Mouse (Mus musculus) urinary bladder, postnatal 36 days (tissue): ENCODE data around the gene Banp.

Experiments used
- DNase-seq, 2 experiments: peaks; one replicate each; pipeline ENCODE4 v3.0.0; 2022; ENCODE audit warnings: low spot score in 2 of 2, mixed read lengths in 1 of 2

Banp gene

GRCm38 (mm10) chr8:121926266-121926665 is 23.3 kb upstream of the Banp start:
- no peak for DNase-seq

- peak in 1 of 2 experiments; percentile 45 for DNase-seq
Measured at GRCm38 (mm10) chr8:121927316-121927715, 22.2 kb upstream of the Banp start.

- no peak for DNase-seq
Measured at GRCm38 (mm10) chr8:121930047-121930446, 19.5 kb upstream of the Banp start.

GRCm38 (mm10) chr8:121931571-121931970 is 18.0 kb upstream of the Banp start:
- DNase-seq, result no peak

GRCm38 (mm10) chr8:121932026-121932667 is 17.4 kb upstream of the Banp start:
- DNase-seq, result peak in 1 of 2 experiments; percentile 77

- DNase-seq, result no peak
Measured at GRCm38 (mm10) chr8:121932668-121933520, 16.7 kb upstream of the Banp start.

GRCm38 (mm10) chr8:121934506-121934905 is 15.0 kb upstream of the Banp start:
- peak; percentile 33 to 42 for DNase-seq

- DNase-seq, result no peak
Measured at GRCm38 (mm10) chr8:121934923-121935322, 14.6 kb upstream of the Banp start.

- DNase-seq, result no peak
Measured at GRCm38 (mm10) chr8:121935341-121936294, 13.9 kb upstream of the Banp start.

- DNase-seq, result peak; percentile 47 to 68
Measured at GRCm38 (mm10) chr8:121936391-121936790, 13.2 kb upstream of the Banp start.

GRCm38 (mm10) chr8:121938732-121939131 is 10.8 kb upstream of the Banp start:
- no peak for DNase-seq

- DNase-seq, result no peak
Measured at GRCm38 (mm10) chr8:121943057-121943540, 6.5 kb upstream of the Banp start.

- DNase-seq, result no peak
Measured at GRCm38 (mm10) chr8:121943716-121944115, 5.8 kb upstream of the Banp start.

- no peak for DNase-seq
Measured at GRCm38 (mm10) chr8:121944831-121945230, 4.7 kb upstream of the Banp start, which contains the start of gene Car5a. TSS of gene Car5a (minus strand) at chr8:121944904.

- DNase-seq, result no peak
Measured at GRCm38 (mm10) chr8:121946351-121946750, 3.2 kb upstream of the Banp start.

GRCm38 (mm10) chr8:121947047-121947752 is 2.4 kb upstream of the Banp start:
- DNase-seq, result no peak

- DNase-seq, result peak; percentile 87 to 89
Measured at GRCm38 (mm10) chr8:121947753-121948141, 1.8 kb upstream of the Banp start.

- no peak for DNase-seq
Measured at GRCm38 (mm10) chr8:121948321-121949145, 1.0 kb upstream of the Banp start.

GRCm38 (mm10) chr8:121949941-121950748 is 595 bp downstream of the Banp start:
- peak; percentile 98 to 99 for DNase-seq
